Mouse (Mus musculus): ENCODE data around the gene Mndal.
"Not testable (repeated sequence)": the region's sequence is repeated elsewhere in the genome, so short reads cannot be mapped to it uniquely, and the experiment has no call there.

GRCm38 (mm10) chr1:173905885-173906284 lies 36.4 kb downstream of the Mndal start:
- TF ChIP-seq CTCF, EP300 (IDR thresholded peaks at IDR 0.05; ENCODE audit: low read depth): not testable (repeated sequence)

All from liver, postnatal 0 days (tissue).